Mouse (Mus musculus) olfactory bulb, adult 2 months (tissue): ENCODE measurements at regions not wholly inside any gene's neighbourhood (a gene's known extent, or its start where the extent isn't known, plus 50 kb on each side); places are given as distances from the start of the nearest gene placed in this dataset.

Source experiments
- CTCF ChIP-seq: fragments of 200-500 bp; IDR thresholded peaks from 2 replicates; pipeline ENCODE4 v1.5.1; 2012; ENCODE audit warnings: low read depth, mild to moderate bottlenecking, low read length, moderate library complexity; ENCODE audit not compliant: insufficient read depth
- POLR2A ChIP-seq: fragments of 200-500 bp; IDR thresholded peaks from 2 replicates; pipeline ENCODE4 v1.6.1; 2012; ENCODE audit warnings: mild to moderate bottlenecking, low read depth, low read length, moderate library complexity; ENCODE audit not compliant: insufficient read depth

GRCm38 (mm10) chr1:159413374-159413773, 110.2 kb upstream of the Tnr start:
- TF ChIP-seq POLR2A (no peak), CTCF (no peak)
